Mouse (Mus musculus): ENCODE data around the gene Rfc2.

- no peak for TF ChIP-seq POLR2A (IDR thresholded peaks at IDR 0.05; ENCODE audit: low read depth, low read length)
- TF ChIP-seq CTCF (conservative IDR thresholded peaks at IDR 0.05; ENCODE audit: insufficient read depth, insufficient read length, low read depth, low read length), result no peak
Measured at GRCm38 (mm10) chr5:134551233-134552109, 29.7 kb upstream of the Rfc2 start.
